Mouse (Mus musculus) adrenal gland, postnatal 4 days (tissue): ENCODE results near the gene Phactr2. TPM values are rescaled to one million over a fixed set of nuclear protein-coding genes. Genes with fewer than 3 reads are reported as not detected.

Experiments
- DNase-seq, 2 experiments: peaks; one replicate each; pipeline ENCODE4 v3.0.0; 2021 to 2022; ENCODE audit warnings: low spot score in 2 of 2, mixed read lengths in 2 of 2
- total RNA-seq, 2 experiments: library from RNA; stranded (reverse); gene quantifications; 2 replicates each; pipeline ENCODE4 v1.2.3; 2021

Phactr2 gene
- total RNA-seq, 2 experiments from 2014 or later: 49.5 to 53.4 TPM

GRCm38 (mm10) chr10:13448283-13449045 lies 25.7 kb downstream of the Phactr2 start:
- no peak for DNase-seq

- DNase-seq: peak in 1 of 2 experiments; percentile 10
These were observed 27.4 kb downstream of the Phactr2 start for GRCm38 (mm10) chr10:13446791-13447249.

GRCm38 (mm10) chr10:13444257-13444656 lies 30.0 kb downstream of the Phactr2 start:
- no peak for DNase-seq

DNA sequence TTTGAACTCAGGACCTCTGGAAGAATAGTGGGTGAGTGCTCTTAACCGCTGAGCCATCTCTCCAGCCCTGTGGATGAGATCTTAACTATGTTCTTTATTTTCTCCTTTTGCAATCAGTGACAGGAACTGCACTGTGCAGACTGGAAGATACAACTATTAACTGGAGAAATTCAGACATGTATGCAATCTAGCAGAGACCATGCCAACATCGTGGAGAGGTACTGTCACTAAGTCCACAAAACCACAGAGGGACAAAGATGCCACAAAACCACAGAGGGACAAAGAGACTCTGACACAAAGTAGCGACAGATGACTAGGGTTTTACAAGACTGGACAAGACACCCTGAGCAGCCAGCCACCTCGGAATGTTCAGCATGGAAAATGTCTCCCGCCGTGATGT lies 30.6 kb downstream of the Phactr2 start:
- DNase-seq: no peak

DNA sequence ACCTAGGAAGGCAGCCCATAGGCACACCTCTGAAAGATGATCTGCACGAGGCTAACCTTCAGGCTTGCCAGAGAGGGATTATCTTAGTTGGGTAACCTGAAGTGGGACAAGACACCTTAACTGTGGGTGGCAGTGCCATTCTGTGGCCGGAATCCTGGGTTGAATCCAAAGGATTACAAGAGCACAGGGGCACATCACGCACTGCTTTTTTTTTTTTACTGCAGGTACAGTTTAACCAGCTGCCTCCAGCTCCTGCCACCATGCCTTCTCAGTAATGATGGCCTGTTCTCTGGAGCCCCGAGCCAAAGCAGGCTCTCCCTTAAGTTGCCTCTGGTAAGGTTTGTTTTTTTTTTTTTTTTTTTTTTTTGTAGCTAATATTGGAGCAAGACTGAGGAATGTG lies 33.9 kb downstream of the Phactr2 start:
- DNase-seq: no peak

DNA sequence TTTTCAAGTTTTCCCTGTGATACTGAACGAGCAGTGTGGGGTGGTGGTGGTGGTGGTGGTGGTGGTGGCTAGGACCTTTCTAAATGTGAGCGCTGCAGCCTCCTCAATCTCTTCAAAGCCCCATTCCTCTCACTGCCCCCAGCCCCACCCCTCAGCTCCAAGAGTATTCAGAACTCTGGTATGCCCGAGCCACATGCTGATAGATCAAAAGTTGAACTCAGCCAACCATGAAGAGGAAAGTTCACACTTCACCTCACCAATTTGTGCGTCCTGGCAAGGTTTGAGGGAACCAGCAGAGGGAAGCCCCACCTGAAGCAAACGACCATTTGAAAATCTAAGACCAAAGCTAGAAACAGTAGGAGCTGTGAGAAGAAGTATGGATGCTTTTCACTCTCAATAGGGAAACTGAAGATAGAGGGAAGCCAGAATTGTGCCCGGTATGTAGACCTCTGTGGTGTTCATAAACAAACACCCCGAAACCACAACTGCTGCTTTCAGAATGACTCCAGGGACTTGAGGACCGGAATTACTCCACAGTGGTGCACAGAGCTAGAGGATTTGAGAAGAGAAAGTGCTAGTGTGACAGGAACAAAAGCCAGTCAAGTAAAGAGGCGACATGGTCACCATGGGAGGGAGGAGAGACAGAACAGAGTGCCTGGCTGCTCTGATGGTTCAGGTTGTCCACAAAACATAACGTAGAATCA lies 35.9 kb downstream of the Phactr2 start:
- no peak for DNase-seq

DNA sequence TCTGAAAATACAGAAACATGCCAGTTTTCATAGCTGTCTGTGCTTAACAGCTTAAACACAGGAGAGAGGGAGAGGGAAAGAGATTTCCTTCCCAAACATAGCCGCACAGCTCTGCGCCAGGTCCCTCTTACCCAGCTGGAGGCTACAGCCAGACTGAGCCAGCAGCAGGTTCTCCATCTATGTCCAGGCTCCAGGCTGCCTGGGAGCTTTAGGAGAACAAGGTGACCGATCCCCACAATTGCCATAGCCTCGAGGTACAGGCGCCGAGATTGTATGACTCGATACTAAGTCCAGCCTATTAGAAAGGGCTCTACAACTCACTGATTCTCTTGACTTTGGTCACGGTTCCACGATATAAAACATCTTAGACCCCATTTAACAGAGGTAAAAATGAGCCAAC lies 37.2 kb downstream of the Phactr2 start:
- DNase-seq: no peak

DNA sequence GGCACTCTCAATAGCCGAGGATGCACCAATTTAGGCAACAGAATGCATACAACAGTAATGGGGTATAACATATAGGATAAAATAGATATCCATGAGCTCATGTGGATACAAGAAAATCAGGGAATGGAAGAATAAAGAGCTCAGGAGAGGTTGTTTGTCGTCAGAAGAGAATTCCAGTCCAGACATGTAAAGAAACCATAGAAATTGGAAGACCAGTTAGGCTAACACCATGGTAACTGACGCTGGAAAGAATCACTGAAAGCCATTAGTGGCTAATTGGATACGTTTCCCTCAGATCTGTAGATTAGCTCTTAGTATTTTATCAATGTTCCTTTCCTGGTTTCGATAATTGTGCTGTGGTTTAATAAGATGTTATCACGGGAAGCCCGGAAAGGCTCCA lies 41.2 kb downstream of the Phactr2 start:
- DNase-seq: no peak

DNA sequence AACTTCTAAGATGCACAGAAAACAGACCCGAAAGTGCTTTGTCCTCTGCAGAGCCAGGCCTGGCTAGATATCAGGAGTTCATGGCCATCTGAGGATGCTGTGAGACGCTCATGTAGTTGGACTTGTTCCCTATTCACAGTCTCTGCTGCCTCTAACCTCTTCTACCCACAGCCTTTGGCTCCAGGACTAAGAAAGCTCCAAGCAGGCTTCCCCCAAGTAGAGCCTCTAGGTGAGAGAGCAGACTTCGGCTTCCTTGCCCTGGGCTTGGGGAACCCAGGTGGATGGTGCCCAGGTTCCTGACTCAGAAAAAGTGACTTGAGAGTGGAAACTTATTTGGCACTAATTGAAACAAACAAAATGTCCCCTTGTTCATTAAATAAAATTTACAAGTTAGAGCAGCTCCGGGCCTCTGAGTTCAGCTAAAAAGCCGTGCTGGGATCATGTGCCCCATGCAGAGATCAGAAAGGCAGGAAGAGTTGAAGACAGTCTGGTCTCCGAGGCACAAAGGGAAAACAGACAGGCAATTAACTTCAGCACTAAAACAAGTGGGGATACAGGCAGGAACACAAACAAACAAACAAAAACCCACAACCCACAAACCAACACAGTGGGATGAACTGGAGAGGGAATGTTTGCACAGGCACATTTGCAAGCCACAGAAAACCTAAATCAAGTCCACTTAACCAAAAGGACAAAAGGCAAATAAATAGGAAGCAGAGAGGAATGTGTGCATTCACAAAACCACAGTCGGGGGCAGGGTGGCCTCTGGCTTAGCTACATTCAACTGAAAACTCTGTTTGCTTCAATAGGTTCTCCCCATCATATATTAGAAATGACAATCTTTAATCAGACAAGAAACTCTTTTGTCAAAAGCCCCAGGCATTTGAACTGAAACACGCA lies 42.3 kb downstream of the Phactr2 start:
- no peak for DNase-seq

GRCm38 (mm10) chr10:13429766-13430165 lies 44.4 kb downstream of the Phactr2 start:
- peak; percentile 15 to 30 for DNase-seq

- DNase-seq: no peak
These were observed 45.0 kb downstream of the Phactr2 start for GRCm38 (mm10) chr10:13429240-13429639.

GRCm38 (mm10) chr10:13428536-13428935 lies 45.7 kb downstream of the Phactr2 start:
- DNase-seq: no peak

DNA sequence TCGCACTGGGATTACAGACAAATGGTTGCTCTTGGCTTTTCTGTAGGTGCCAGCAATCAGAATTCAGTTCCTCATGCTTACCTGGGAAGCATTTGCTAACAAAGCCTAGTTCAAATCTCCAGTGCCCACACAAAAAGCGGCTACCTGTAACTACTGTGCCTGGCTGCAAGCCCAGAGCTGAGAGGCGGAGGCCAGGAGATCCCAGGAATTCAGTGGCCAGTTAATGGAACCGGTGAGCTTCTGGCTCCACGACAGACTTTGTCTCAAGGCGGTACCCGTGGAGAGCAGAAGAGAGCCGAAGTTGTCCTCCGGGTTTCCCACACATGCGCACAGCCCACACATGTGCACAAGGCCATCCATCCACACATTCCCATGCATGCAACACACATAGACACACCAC lies 46.6 kb downstream of the Phactr2 start:
- no peak for DNase-seq

- DNase-seq: no peak
These were observed 49.0 kb downstream of the Phactr2 start for GRCm38 (mm10) chr10:13425198-13425597.

DNA sequence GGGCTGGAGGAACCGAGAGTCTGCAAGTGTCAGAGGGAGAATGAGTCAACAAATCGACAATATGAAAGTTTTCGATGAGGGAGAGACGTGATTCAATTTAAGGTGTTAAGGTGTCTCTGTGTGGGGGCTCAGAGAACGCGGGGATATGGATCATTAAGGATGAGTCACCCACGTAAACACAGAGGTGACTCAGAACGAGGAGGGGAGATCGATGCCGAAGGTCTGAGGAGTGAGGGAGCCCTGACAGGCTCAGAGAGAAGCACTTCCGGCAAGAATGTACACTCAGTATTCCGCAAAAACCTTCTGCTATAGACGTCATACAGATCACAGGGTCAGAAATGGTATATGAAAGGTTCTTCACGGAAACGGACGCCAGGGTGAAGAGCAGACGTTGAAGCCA lies 49.7 kb downstream of the Phactr2 start:
- no peak for DNase-seq

GRCm38 (mm10) chr10:13424015-13424414 lies 50.2 kb downstream of the Phactr2 start:
- DNase-seq: no peak

DNA sequence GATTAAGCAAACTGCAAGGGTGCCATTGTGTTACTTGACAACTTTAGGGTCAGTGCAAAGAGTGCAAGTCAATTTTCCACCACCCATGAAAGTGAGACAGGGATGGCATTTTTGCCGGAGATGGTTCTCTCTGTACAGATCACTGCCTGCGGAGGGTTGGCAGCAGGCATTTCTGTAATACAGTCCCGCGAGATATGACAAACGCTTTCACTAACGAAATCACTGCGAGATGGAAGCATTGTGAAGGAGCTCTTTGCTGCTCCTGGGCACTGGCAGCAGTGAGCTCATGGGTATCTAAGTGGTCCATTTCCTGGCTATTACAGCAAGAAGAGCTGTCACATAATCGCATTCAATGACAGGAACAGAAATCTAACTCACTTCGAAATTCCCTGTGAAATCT lies 52.1 kb downstream of the Phactr2 start:
- DNase-seq: no peak

GRCm38 (mm10) chr10:13419246-13419645 lies 55.0 kb downstream of the Phactr2 start:
- DNase-seq: no peak

- no peak for DNase-seq
These were observed 58.6 kb downstream of the Phactr2 start for GRCm38 (mm10) chr10:13415489-13416104.

- DNase-seq: no peak
These were observed 61.8 kb downstream of the Phactr2 start for GRCm38 (mm10) chr10:13412202-13412923.
